Mouse (Mus musculus): ENCODE measurements at regions not wholly inside any gene's neighbourhood (a gene's known extent, or its start where the extent isn't known, plus 50 kb on each side); places are given as distances from the start of the nearest gene placed in this dataset.

- H3K4me1 ChIP-seq (replicated peaks): no peaks in the 10 kb centered on the region
- no peak overlapping the region for H3K4me2 ChIP-seq
- H3K27ac ChIP-seq (replicated peaks): no peak overlapping the region
- 67% methylated on average over 16 of the region's 16 CpGs for WGBS (ENCODE audit: insufficient replicate concordance)
- ATAC-seq (ENCODE audit: insufficient read depth): no peak
- H3K36me3 ChIP-seq (replicated peaks): no peaks in the 10 kb centered on the region
- no peaks in the 10 kb centered on the region for H3K27me3 ChIP-seq
- H3K9me3 ChIP-seq (replicated peaks): no peaks in the 10 kb centered on the region
- H3K4me3 ChIP-seq (replicated peaks): no peak overlapping the region
- H3K9ac ChIP-seq: no peak overlapping the region
Observed at GRCm38 (mm10) chr4:105531651-105532425, 257.8 kb upstream of the Gm12728 start.

- H3K4me1 ChIP-seq (replicated peaks): no peaks in the 10 kb centered on the region
- H3K4me3 ChIP-seq (replicated peaks): no peak overlapping the region
- WGBS (ENCODE audit: insufficient replicate concordance): 53% methylated on average over 6 of the region's 6 CpGs
- no peaks in the 10 kb centered on the region for H3K9me3 ChIP-seq (replicated peaks)
- H3K9ac ChIP-seq: no peak overlapping the region
- ATAC-seq (ENCODE audit: insufficient read depth): no peak
- H3K27me3 ChIP-seq: no peaks in the 10 kb centered on the region
- no peak overlapping the region for H3K4me2 ChIP-seq
- no peak overlapping the region for H3K27ac ChIP-seq (replicated peaks)
- no peaks in the 10 kb centered on the region for H3K36me3 ChIP-seq (replicated peaks)
Observed at GRCm38 (mm10) chr4:105535451-105535850, 254.2 kb upstream of the Gm12728 start.

- 56% methylated on average over 2 of the region's 2 CpGs for WGBS (ENCODE audit: insufficient replicate concordance)
- Histone ChIP-seq H3K4me2 (no peak overlapping the region), H3K36me3 (replicated peaks) (no peaks in the 10 kb centered on the region), H3K4me3 (replicated peaks) (no peak overlapping the region), H3K4me1 (replicated peaks) (no peaks in the 10 kb centered on the region), H3K27ac (replicated peaks) (no peak overlapping the region), H3K9me3 (replicated peaks) (no peaks in the 10 kb centered on the region), H3K27me3 (no peaks in the 10 kb centered on the region), H3K9ac (no peak overlapping the region)
- no peak for ATAC-seq (ENCODE audit: insufficient read depth)
Observed at GRCm38 (mm10) chr4:105545486-105545885, 244.2 kb upstream of the Gm12728 start.

- Histone ChIP-seq H3K9ac (no peak overlapping the region), H3K27ac (replicated peaks) (no peak overlapping the region), H3K36me3 (replicated peaks) (no peaks in the 10 kb centered on the region), H3K9me3 (replicated peaks) (no peaks in the 10 kb centered on the region), H3K4me2 (no peak overlapping the region), H3K4me3 (replicated peaks) (no peak overlapping the region), H3K27me3 (no peaks in the 10 kb centered on the region), H3K4me1 (replicated peaks) (no peaks in the 10 kb centered on the region)
- ATAC-seq (ENCODE audit: insufficient read depth): no peak
- WGBS (ENCODE audit: insufficient replicate concordance): 56% methylated on average over 7 of the region's 7 CpGs
Observed at GRCm38 (mm10) chr4:105549744-105550440, 239.8 kb upstream of the Gm12728 start.

- Histone ChIP-seq H3K4me3 (replicated peaks) (no peak overlapping the region), H3K9ac (no peak overlapping the region), H3K9me3 (replicated peaks) (no peaks in the 10 kb centered on the region), H3K36me3 (replicated peaks) (no peaks in the 10 kb centered on the region), H3K27ac (replicated peaks) (no peak overlapping the region), H3K4me1 (replicated peaks) (no peaks in the 10 kb centered on the region), H3K4me2 (no peak overlapping the region), H3K27me3 (no peaks in the 10 kb centered on the region)
- WGBS (ENCODE audit: insufficient replicate concordance): 67% methylated on average over 4 of the region's 4 CpGs
- ATAC-seq (ENCODE audit: insufficient read depth): no peak
Observed at GRCm38 (mm10) chr4:105551966-105552685, 237.5 kb upstream of the Gm12728 start.

- no peak overlapping the region for H3K27ac ChIP-seq (replicated peaks)
- no peak overlapping the region for H3K9ac ChIP-seq
- no peak for ATAC-seq (ENCODE audit: insufficient read depth)
- 69% methylated on average over 8 of the region's 8 CpGs for WGBS (ENCODE audit: insufficient replicate concordance)
- no peak overlapping the region for H3K4me2 ChIP-seq
- no peaks in the 10 kb centered on the region for H3K9me3 ChIP-seq (replicated peaks)
- H3K27me3 ChIP-seq: no peaks in the 10 kb centered on the region
- H3K36me3 ChIP-seq (replicated peaks): no peaks in the 10 kb centered on the region
- H3K4me3 ChIP-seq (replicated peaks): no peak overlapping the region
- no peaks in the 10 kb centered on the region for H3K4me1 ChIP-seq (replicated peaks)
Observed at GRCm38 (mm10) chr4:105554994-105555393, 234.7 kb upstream of the Gm12728 start.

- Histone ChIP-seq H3K4me3 (replicated peaks) (no peak overlapping the region), H3K27me3 (no peaks in the 10 kb centered on the region), H3K27ac (replicated peaks) (no peak overlapping the region), H3K4me2 (no peak overlapping the region), H3K9me3 (replicated peaks) (no peaks in the 10 kb centered on the region), H3K4me1 (replicated peaks) (no peaks in the 10 kb centered on the region), H3K36me3 (replicated peaks) (no peaks in the 10 kb centered on the region), H3K9ac (no peak overlapping the region)
- ATAC-seq (ENCODE audit: insufficient read depth): no peak
- WGBS (ENCODE audit: insufficient replicate concordance): 64% methylated on average over 3 of the region's 3 CpGs
Observed at GRCm38 (mm10) chr4:105555941-105556340, 233.7 kb upstream of the Gm12728 start.

GRCm38 (mm10) chr4:105557396-105557795, 232.3 kb upstream of the Gm12728 start:
- Histone ChIP-seq H3K4me1 (replicated peaks) (no peaks in the 10 kb centered on the region), H3K27ac (replicated peaks) (no peak overlapping the region), H3K27me3 (no peaks in the 10 kb centered on the region), H3K36me3 (replicated peaks) (no peaks in the 10 kb centered on the region), H3K9me3 (replicated peaks) (no peaks in the 10 kb centered on the region), H3K4me2 (no peak overlapping the region), H3K4me3 (replicated peaks) (no peak overlapping the region), H3K9ac (no peak overlapping the region)
- 71% methylated on average over 2 of the region's 2 CpGs for WGBS (ENCODE audit: insufficient replicate concordance)
- no peak for ATAC-seq (ENCODE audit: insufficient read depth)

GRCm38 (mm10) chr4:105560055-105560454, 229.6 kb upstream of the Gm12728 start:
- H3K4me2 ChIP-seq: no peak overlapping the region
- no peaks in the 10 kb centered on the region for H3K27me3 ChIP-seq
- H3K4me3 ChIP-seq (replicated peaks): no peak overlapping the region
- no peak overlapping the region for H3K27ac ChIP-seq (replicated peaks)
- H3K9me3 ChIP-seq (replicated peaks): no peaks in the 10 kb centered on the region
- no peaks in the 10 kb centered on the region for H3K36me3 ChIP-seq (replicated peaks)
- H3K9ac ChIP-seq: no peak overlapping the region
- ATAC-seq (ENCODE audit: insufficient read depth): no peak
- H3K4me1 ChIP-seq (replicated peaks): no peaks in the 10 kb centered on the region
- WGBS (ENCODE audit: insufficient replicate concordance): 58% methylated on average over 3 of the region's 3 CpGs

GRCm38 (mm10) chr4:105560781-105561180, 228.9 kb upstream of the Gm12728 start:
- Histone ChIP-seq H3K27ac (replicated peaks) (no peak overlapping the region), H3K9me3 (replicated peaks) (no peaks in the 10 kb centered on the region), H3K4me1 (replicated peaks) (peaks cover under 1% of the 10 kb centered on the region; the same call in 1 of the 2 replicates), H3K36me3 (replicated peaks) (no peaks in the 10 kb centered on the region), H3K9ac (no peak overlapping the region), H3K4me3 (replicated peaks) (no peak overlapping the region), H3K4me2 (no peak overlapping the region), H3K27me3 (no peaks in the 10 kb centered on the region)
- no peak for ATAC-seq (ENCODE audit: insufficient read depth)
- WGBS (ENCODE audit: insufficient replicate concordance): 53% methylated on average over 3 of the region's 3 CpGs

- Histone ChIP-seq H3K4me3 (replicated peaks) (no peak overlapping the region), H3K27me3 (no peaks in the 10 kb centered on the region), H3K4me1 (replicated peaks) (peaks cover 8% of the 10 kb centered on the region), H3K9ac (no peak overlapping the region), H3K9me3 (replicated peaks) (no peaks in the 10 kb centered on the region), H3K27ac (replicated peaks) (no peak overlapping the region), H3K36me3 (replicated peaks) (no peaks in the 10 kb centered on the region), H3K4me2 (no peak overlapping the region)
- WGBS (ENCODE audit: insufficient replicate concordance): 37% methylated on average over 3 of the region's 3 CpGs
- no peak for ATAC-seq (ENCODE audit: insufficient read depth)
Observed at GRCm38 (mm10) chr4:105561611-105562010, 228.1 kb upstream of the Gm12728 start.

Data from liver, embryonic 15.5 days (tissue).